Mouse (Mus musculus) ES-E14 (cell line): ENCODE measurements at regions not wholly inside any gene's neighbourhood (a gene's known extent, or its start where the extent isn't known, plus 50 kb on each side); places are given as distances from the start of the nearest gene placed in this dataset.

ENCODE experiments used
- MAFK ChIP-seq: IDR thresholded peaks from 2 replicates; pipeline ENCODE4 v1.6.1; 2014; ENCODE audit warnings: mild to moderate bottlenecking, low read depth, low read length, inconsistent platforms; ENCODE audit not compliant: insufficient read depth
- ZNF384 ChIP-seq: IDR thresholded peaks from 2 replicates; pipeline ENCODE4 v1.6.1; 2012; ENCODE audit warnings: low read depth, low read length, inconsistent platforms

DNA sequence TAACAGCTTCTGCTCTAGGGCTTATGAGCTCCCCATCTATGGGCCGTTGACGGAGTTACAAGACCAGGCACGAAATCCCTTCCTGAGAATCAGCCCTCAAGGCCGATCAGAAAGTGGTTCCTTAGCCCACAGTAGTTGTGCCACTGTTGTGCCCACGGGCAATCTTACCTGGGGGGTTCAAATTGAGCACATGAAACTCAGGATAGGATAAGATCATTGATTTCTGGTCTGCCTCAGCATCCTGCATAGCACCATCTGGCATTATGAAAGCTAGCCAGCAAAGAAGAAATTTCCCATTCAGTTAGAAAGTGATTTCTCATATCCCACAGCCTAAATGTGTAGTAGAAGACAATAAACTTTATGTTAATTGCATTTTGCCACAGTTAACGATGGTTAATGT, 379.6 kb upstream of the Npvf start:
- TF ChIP-seq ZNF384 (no peak), MAFK (no peak)
